In the genomic region with DNA sequence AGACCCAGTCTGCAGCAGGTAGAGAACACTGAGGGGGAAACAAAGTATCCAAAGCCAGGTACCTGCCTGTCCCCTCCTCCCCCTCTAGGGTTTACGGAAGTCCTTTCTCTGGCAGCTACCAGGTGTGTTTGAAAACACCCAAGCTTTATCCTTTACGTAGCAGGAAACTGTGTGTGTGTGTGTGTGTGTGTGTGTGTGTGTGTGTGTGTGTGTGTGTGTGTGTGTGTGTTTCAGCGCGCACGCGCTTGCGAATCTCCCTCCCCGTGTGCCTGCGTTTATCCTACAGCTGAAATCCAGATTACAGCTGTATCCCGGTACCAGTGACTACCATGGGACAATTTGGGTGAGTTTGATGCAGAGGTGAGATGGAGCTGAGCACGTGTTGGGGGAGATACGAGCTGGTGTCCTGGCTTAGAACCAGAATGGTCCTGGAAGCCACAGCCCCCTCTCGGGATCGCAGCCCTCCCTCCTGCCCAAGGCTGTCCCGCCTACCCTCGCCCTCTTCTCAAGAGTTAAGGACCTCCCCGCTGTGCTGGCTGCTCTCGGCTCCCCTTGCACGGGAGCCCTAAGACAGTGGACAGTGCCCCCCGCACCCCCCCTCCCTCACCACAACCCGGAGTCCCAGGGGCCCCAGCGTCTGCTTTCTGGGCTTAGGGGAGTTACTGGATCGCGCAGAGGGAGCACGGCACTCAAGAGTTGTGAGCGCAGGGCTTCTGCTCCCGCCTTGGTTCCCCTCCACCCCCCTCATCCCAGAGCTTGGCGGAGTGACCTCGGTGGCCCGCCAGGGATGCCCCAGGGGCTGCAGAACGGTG, we compare ENCODE assay signal across 8 mouse cellular contexts.
DNase-seq lines count a peak whose midpoint lies in the region; ATAC-seq and TF ChIP-seq lines count a peak whose summit lies in the region.

No protein-coding gene starts in this region.

- 13% methylated on average over 31 of the region's 31 CpGs for WGBS in heart, postnatal 0 days
- 2% methylated on average over 25 of the region's 31 CpGs for WGBS in hindbrain, embryonic 13.5 days

- ATAC-seq in heart, postnatal 0 days (ENCODE audit: insufficient read depth, low read depth) = no peak
- peak; percentile 32 for ATAC-seq in activated CD4-positive, CD25-positive, alpha-beta regulatory T cell, adult 4 months
- peak; percentile 67 for ATAC-seq in hindbrain, embryonic 13.5 days (ENCODE audit: low FRiP score)

- TF ChIP-seq CTCF in heart, postnatal 0 days (IDR thresholded peaks at IDR 0.05; ENCODE audit: low read depth) = no peak

- no peak overlapping the region for H3K27ac ChIP-seq in heart, postnatal 0 days (ENCODE audit: low read depth)
- H3K27ac ChIP-seq in hindbrain, embryonic 13.5 days = no peak overlapping the region

- DNase-seq in heart, postnatal 0 days (ENCODE audit: low spot score) = no peak
- no peak for DNase-seq in heart, postnatal 14 days
- peak; percentile 39 for DNase-seq in mesoderm, embryonic 11.5 days (ENCODE audit: low read depth, low spot score)
- peak; percentile 3 for DNase-seq in thymus, postnatal 25 days
- no peak for DNase-seq in layer of hippocampus, adult 11-12 months (ENCODE audit: low spot score)
- no peak for DNase-seq in spleen, postnatal 4 days (ENCODE audit: low spot score in 2 of 2)

- peak overlapping the region; percentile 55 for H3K4me2 ChIP-seq in heart, postnatal 0 days (ENCODE audit: low read depth, low read length)
- peak overlapping the region; percentile 69 for H3K4me2 ChIP-seq in hindbrain, embryonic 13.5 days

- intact Hi-C loops in heart, postnatal 14 days (cut with DNase I) = no loop called here

- peak overlapping the region; percentile 31 for H3K4me3 ChIP-seq in heart, postnatal 0 days (ENCODE audit: low read depth, low read length)
- peak overlapping the region; percentile 40 for H3K4me3 ChIP-seq in hindbrain, embryonic 13.5 days

- TF ChIP-seq EP300 in heart, postnatal 0 days (IDR thresholded peaks at IDR 0.05; ENCODE audit: low read depth) = no peak

- no peaks in the 10 kb centered on the region for H3K9me3 ChIP-seq in heart, postnatal 0 days (replicated peaks; ENCODE audit: control insufficient read depth, low read length)
- H3K9me3 ChIP-seq in hindbrain, embryonic 13.5 days = no peaks in the 10 kb centered on the region

- no peaks in the 10 kb centered on the region for H3K27me3 ChIP-seq in heart, postnatal 0 days (ENCODE audit: control insufficient read depth, insufficient read depth, low read length)
- H3K27me3 ChIP-seq in hindbrain, embryonic 13.5 days = peaks cover 9% of the 10 kb centered on the region; the same call in 1 of the 2 replicates

- H3K9ac ChIP-seq in heart, postnatal 0 days (replicated peaks; ENCODE audit: low read depth, low read length) = no peak overlapping the region
- H3K9ac ChIP-seq in hindbrain, embryonic 13.5 days = peak overlapping the region; percentile 66

- no peaks in the 10 kb centered on the region for H3K36me3 ChIP-seq in heart, postnatal 0 days (replicated peaks; ENCODE audit: control insufficient read depth, insufficient read depth, low read length)
- no peaks in the 10 kb centered on the region for H3K36me3 ChIP-seq in hindbrain, embryonic 13.5 days

- H3K4me1 ChIP-seq in heart, postnatal 0 days (ENCODE audit: control insufficient read depth, insufficient read depth) = peaks cover 13% of the 10 kb centered on the region; the same call in 1 of the 2 replicates
- H3K4me1 ChIP-seq in hindbrain, embryonic 13.5 days (replicated peaks) = peaks cover 32% of the 10 kb centered on the region

Comparison
In these comparisons a context has a peak if more than half of its experiments do, and no peak if none do; other contexts are left out.
1. DNase-seq: peak in mesoderm, embryonic 11.5 days (single experiment) and thymus, postnatal 25 days (single experiment); none in heart, postnatal 0 days (single experiment), heart, postnatal 14 days (0 of 2), layer of hippocampus, adult 11-12 months (single experiment) and spleen, postnatal 4 days (0 of 2).